Mouse (Mus musculus) bone marrow, adult 2 months (tissue): Measurements from ENCODE around the gene Carns1. TPM values are rescaled to one million over a fixed set of nuclear protein-coding genes. Genes with fewer than 3 reads are reported as not detected.
A peak's percentile ranks its signal among the peaks of the same experiment; 100 is the strongest.

Experiments used
- H3K27ac ChIP-seq: fragments of 200-500 bp; 2 replicates; pipeline ENCODE4 v1.5.1; 2012; ENCODE audit warnings: low read depth, mild to moderate bottlenecking, control low read depth, inconsistent platforms, low read length; ENCODE audit not compliant: control insufficient read depth, poor library complexity, insufficient read depth
- H3K4me1 ChIP-seq: fragments of 200-500 bp; 2 replicates; pipeline ENCODE4 v1.6.1; 2011; ENCODE audit warnings: low read length; ENCODE audit not compliant: control insufficient read depth, insufficient read depth
- H3K4me3 ChIP-seq: fragments of 200-500 bp; replicated peaks from 2 replicates; pipeline ENCODE3; 2011; ENCODE audit warnings: mild to moderate bottlenecking, low read depth, low read length, control low read depth; ENCODE audit not compliant: control insufficient read depth
- CTCF ChIP-seq: fragments of 200-500 bp; IDR thresholded peaks from 2 replicates; pipeline ENCODE4 v1.5.1; 2011; ENCODE audit warnings: low read length, control low read depth; ENCODE audit not compliant: control insufficient read depth, insufficient read depth
- POLR2A ChIP-seq: fragments of 200-500 bp; IDR thresholded peaks from 2 replicates; pipeline ENCODE4 v1.6.1; 2011; ENCODE audit warnings: low read depth, mild to moderate bottlenecking, control low read depth, low read length, borderline replicate concordance; ENCODE audit not compliant: control insufficient read depth
- WGBS: fragments of 180-500 bp; shearing (Covaris S2); methylation state at CpG from one replicate; pipeline ENCODE4 v1.1.7; 2018; 5-methylcytosine and 5-hydroxymethylcytosine counted together
- polyA plus RNA-seq: library from polyadenylated mRNA; stranded (reverse); fragments of >200 nt; gene quantifications from 2 replicates; pipeline ENCODE4 v1.2.4, GENCODE M21; 2011; ENCODE audit warnings: low replicate concordance; ENCODE audit not compliant: missing spikeins, insufficient read depth, insufficient read length

Carns1 gene
- polyA plus RNA-seq = 23.3 and 52.9 TPM in 2 replicates

DNA sequence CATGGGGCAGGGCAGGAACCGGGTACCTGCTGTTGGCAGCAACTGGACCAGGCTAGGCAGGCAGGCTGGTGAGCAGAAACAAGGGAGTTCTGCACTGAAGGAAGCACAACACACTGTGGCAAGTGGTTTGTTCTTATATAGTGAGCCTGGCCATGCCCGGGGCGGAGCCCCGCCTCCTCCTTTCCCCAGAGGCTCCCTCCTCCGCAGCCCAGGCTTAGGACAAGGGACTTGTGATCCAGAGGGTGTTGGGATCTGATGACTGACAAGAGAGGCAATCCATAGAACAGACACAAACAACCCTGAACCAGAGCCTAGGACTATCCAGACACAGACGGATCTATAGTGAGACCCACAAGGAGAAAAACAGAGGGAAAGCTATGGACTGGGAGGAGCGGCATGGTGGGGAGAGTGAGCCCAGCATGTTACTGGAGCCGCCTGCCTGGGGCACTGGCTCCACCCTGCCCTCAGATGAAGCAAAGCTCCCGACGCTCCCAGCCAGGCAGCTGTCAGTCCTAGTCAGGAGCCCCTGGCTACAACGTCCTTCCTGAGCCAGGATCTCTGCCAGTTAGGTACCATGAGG, at the start of gene Carns1:
Gene Carns1 (minus strand): TSS at position 112 of the 580 bp plus-strand sequence.
- TF ChIP-seq CTCF (no peak), POLR2A (no peak)
- 73% methylated on average over 11 of the region's 11 CpGs for WGBS

GRCm38 (mm10) chr19:4222165-4222564, 46.9 kb upstream of the Carns1 start:
- TF ChIP-seq CTCF = no peak
- TF ChIP-seq POLR2A = peak; percentile 54; the same call in 1 of the 2 replicates
- H3K4me3 ChIP-seq = no peak overlapping the region
- 14% methylated on average over 11 of the region's 11 CpGs for WGBS
- H3K27ac ChIP-seq = peak overlapping the region; percentile 62
- H3K4me1 ChIP-seq = peaks cover 19% of the 10 kb centered on the region

More for the DNA sequence above, at the start of gene Carns1:
- Histone ChIP-seq H3K27ac (no peak within 1 kb of the TSS), H3K4me3 (no peak within 1 kb of the TSS), H3K4me1 (peaks cover 8% of the 10 kb centered on the region)

DNA sequence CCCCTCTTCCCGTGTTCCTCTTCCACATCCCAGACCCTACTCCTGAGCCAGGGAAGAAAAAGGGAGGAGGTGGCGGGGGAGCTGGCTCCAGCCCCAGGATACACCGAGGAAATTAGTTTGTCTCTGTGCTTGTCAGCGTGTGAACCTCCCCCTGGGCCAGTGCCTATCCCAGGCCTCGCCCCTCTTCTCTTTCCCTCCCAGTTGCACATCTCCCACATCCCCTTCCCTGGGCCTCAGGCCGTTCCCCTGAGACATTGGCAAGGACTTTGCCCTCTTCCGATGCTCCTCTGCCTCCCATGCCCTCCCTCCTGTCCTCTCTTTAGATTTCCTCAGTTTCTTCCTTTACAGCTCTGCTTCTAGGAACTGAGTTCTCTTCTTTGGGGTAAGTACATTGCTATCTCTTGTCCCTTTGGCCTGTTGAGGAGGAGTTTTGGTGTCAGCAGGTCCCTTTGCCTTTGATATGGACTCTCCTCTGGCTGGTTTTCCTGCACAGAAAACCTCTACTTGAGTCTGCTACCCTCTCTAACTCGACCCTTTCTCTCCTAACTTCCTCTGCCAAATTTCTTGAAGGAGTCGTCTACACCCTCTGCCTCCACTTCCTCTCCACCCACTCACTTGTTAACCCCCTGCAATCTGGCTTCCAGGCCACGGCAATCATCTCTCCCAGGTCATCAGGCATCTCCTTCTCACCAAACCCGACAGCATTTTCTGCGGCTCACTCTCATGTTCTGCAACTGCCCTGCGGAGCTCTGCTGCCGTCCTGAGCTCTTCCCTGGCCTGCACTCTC, 45.9 kb upstream of the Carns1 start:
- no peak overlapping the region for H3K4me3 ChIP-seq
- peak overlapping the region; percentile 62 for H3K27ac ChIP-seq
- TF ChIP-seq CTCF = no peak
- TF ChIP-seq POLR2A = no peak
- peaks cover 16% of the 10 kb centered on the region for H3K4me1 ChIP-seq
- 14% methylated on average over 14 of the region's 14 CpGs for WGBS

DNA sequence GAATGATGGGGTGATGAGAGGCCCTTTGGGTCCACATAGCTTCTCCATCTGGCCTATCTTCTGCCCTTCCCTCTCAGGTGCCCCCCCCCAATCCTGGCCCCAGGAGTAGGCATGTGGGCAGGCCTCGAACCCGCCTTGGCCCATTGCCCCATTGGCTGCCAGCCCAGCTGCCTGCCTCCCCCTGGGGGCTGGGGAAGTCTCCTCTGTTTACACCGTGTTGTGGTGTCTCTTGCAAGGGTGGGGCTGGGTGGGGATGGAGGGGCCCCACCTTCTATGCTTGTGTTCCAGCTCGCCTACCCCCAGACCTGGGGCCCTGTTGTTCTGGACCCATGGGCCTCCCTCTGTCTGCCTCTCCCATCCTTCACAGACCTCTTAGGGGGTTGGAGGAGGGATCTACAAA, 45.1 kb upstream of the Carns1 start:
- peak overlapping the region; percentile 26 for H3K27ac ChIP-seq
- no peak overlapping the region for H3K4me3 ChIP-seq
- WGBS = 18% methylated on average over 4 of the region's 4 CpGs
- peaks cover 17% of the 10 kb centered on the region for H3K4me1 ChIP-seq
- TF ChIP-seq CTCF (no peak), POLR2A (no peak)

DNA sequence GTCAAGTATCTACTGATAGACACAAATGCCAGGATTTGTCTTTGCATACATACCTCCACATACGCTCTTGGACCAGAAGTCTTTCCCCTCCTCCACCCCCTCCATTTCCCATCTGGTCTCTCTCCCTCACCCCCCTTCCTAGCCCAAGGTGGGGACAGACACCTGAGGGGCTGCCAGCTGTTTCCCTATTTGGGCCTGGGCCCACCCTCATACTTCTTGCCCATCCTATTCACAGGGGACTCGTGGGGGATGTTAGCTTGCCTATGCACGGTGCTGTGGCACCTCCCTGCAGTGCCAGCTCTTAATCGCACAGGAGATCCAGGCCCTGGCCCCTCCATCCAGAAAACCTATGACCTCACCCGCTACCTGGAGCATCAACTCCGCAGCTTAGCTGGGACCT, 44.7 kb upstream of the Carns1 start:
- Histone ChIP-seq H3K4me1 (peaks cover 17% of the 10 kb centered on the region), H3K4me3 (no peak overlapping the region), H3K27ac (peak overlapping the region; percentile 26)
- TF ChIP-seq CTCF (no peak), POLR2A (no peak)
- 65% methylated on average over 6 of the region's 6 CpGs for WGBS

GRCm38 (mm10) chr19:4218784-4219183, 43.5 kb upstream of the Carns1 start:
- TF ChIP-seq CTCF (no peak), POLR2A (no peak)
- peaks cover 18% of the 10 kb centered on the region for H3K4me1 ChIP-seq
- 3% methylated on average over 1 of the region's 1 CpGs for WGBS
- peak overlapping the region; percentile 42; the same call in 1 of the 2 replicates for H3K27ac ChIP-seq
- no peak overlapping the region for H3K4me3 ChIP-seq

- 39% methylated on average over 11 of the region's 11 CpGs for WGBS
- TF ChIP-seq POLR2A = no peak
- TF ChIP-seq CTCF = no peak
- Histone ChIP-seq H3K4me1 (peaks cover 19% of the 10 kb centered on the region), H3K4me3 (no peak overlapping the region), H3K27ac (peak overlapping the region; percentile 42)
Observed at GRCm38 (mm10) chr19:4218293-4218692, 43.0 kb upstream of the Carns1 start.

DNA sequence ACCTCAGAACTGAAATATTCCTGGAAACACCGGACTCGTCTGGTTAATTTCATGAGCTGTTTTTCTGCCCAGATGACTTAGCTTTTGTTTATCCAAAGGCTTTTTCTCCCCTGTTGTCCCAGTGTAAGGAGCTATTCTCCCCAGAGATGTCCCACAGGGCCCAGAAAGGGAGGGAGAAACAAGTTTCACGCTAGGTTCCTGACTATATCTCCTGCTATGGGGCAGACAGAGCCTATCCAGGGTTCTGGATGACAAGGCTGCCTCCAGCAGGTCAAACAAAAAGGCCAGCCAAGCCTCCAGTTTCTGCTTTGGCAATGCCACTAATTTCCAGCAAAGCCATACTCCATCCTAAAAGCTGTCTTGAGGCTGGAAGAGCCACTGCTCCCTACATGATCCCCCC, 42.6 kb upstream of the Carns1 start:
- H3K27ac ChIP-seq = peak overlapping the region; percentile 42; the same call in 1 of the 2 replicates
- TF ChIP-seq POLR2A = no peak
- TF ChIP-seq CTCF = no peak
- H3K4me1 ChIP-seq = peaks cover 19% of the 10 kb centered on the region
- WGBS = 73% methylated on average over 3 of the region's 3 CpGs
- H3K4me3 ChIP-seq = no peak overlapping the region

DNA sequence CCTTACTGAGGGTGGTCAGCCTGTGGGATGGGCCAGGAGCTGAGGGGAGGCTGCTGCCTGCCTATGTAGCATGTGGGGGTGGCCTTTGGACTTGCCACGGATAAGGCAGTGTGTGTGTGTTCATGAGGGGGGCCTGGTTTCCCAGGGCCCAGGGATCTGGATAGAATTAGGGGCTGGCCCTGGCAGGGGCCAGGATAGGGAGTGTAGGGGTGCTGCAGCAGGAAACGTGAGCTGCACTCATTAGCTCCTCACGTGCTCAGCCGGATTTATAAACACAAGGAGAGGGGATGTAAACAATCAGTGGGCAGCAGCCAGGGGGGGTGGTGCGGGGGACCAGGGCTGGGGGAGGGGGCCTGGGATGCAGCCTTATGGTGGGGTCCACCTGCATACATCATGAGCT, 41.9 kb upstream of the Carns1 start:
- peaks cover 14% of the 10 kb centered on the region for H3K4me1 ChIP-seq
- 52% methylated on average over 5 of the region's 5 CpGs for WGBS
- no peak overlapping the region for H3K4me3 ChIP-seq
- TF ChIP-seq POLR2A = no peak
- TF ChIP-seq CTCF = no peak
- no peak overlapping the region for H3K27ac ChIP-seq
